Mouse (Mus musculus): ENCODE measurements around the gene Ddo.

DNA sequence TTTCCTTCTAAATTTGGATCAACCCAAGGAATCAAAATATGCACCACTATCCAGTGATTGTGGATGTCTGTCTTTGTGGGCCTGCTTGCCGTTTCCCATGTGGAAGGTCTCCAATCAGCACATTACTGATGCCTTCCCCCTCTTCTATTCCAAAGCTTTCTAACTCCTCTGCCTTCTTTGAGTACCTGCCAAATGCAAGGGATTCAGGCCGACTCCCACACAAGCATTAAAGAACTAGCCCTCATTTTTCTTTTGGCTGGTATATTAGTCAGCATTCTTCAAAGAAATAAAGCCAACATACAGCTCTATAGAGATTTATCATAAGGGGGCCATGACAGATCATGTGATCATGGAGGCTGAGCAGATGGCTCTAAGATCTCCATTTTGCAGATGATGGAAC is 21.9 kb downstream of the Ddo start:
- TF ChIP-seq CTCF (IDR thresholded peaks at IDR 0.05; ENCODE audit: low read depth, low read length) (no peak), POLR2AphosphoS5 (IDR thresholded peaks at IDR 0.05; ENCODE audit: insufficient replicate concordance, low read depth, low read length) (no peak), GATA1 (IDR thresholded peaks at IDR 0.05; ENCODE audit: borderline replicate concordance, low read length) (no peak)

All from G1E (cell line).